Mouse (Mus musculus) monocyte, adult 5-6 weeks (primary cell): ENCODE results near the gene Limd1. TPM values are rescaled to one million over a fixed set of nuclear protein-coding genes. Genes with fewer than 3 reads are reported as not detected.

Experiments used
- ATAC-seq: fragments of 153-309, 156-312 bp; replicated peaks from 2 replicates; pipeline ENCODE4 v1.8.0; 2017; ENCODE audit warnings: mild to moderate bottlenecking; ENCODE audit not compliant: low TSS enrichment, insufficient number of reproducible peaks, severe bottlenecking, poor library complexity, low FRiP score
- total RNA-seq: library from RNA; stranded (forward); fragments of 200-1000, 200-491, 200-594 nt; gene quantifications from 3 replicates; pipeline ENCODE4 v1.2.3, GENCODE M21; 2017

Limd1 gene
- total RNA-seq, 1 experiment from 2014 or later, result 54.7 TPM

- ATAC-seq, result 0 out of 2 replicates have a peak, but pooled peaks have one; percentile 7
Observed at GRCm38 (mm10) chr9:123479876-123480252, 1.4 kb downstream of the Limd1 start.

GRCm38 (mm10) chr9:123480253-123480921 lies 1.9 kb downstream of the Limd1 start:
- peak; percentile 79 for ATAC-seq

GRCm38 (mm10) chr9:123481136-123481535 lies 2.6 kb downstream of the Limd1 start:
- no peak for ATAC-seq

GRCm38 (mm10) chr9:123483598-123483997 lies 5.1 kb downstream of the Limd1 start:
- ATAC-seq, result no peak

GRCm38 (mm10) chr9:123484830-123485229 lies 6.3 kb downstream of the Limd1 start:
- ATAC-seq, result no peak

GRCm38 (mm10) chr9:123485561-123485960 lies 7.1 kb downstream of the Limd1 start:
- no peak for ATAC-seq

GRCm38 (mm10) chr9:123486635-123487034 lies 8.1 kb downstream of the Limd1 start:
- ATAC-seq, result no peak

- ATAC-seq, result no peak
Observed at GRCm38 (mm10) chr9:123489073-123489472, 10.6 kb downstream of the Limd1 start.

- no peak; the same call in 1 of the 2 replicates for ATAC-seq
Observed at GRCm38 (mm10) chr9:123489727-123490343, 11.3 kb downstream of the Limd1 start.

- ATAC-seq, result no peak
Observed at GRCm38 (mm10) chr9:123490930-123491329, 12.4 kb downstream of the Limd1 start.

- ATAC-seq, result no peak
Observed at GRCm38 (mm10) chr9:123491917-123492585, 13.5 kb downstream of the Limd1 start.

- no peak for ATAC-seq
Observed at GRCm38 (mm10) chr9:123496665-123497064, 18.2 kb downstream of the Limd1 start.

- peak; percentile 83 for ATAC-seq
Observed at GRCm38 (mm10) chr9:123497906-123498305, 19.4 kb downstream of the Limd1 start.

- ATAC-seq, result no peak
Observed at GRCm38 (mm10) chr9:123500480-123500879, 22.0 kb downstream of the Limd1 start.

GRCm38 (mm10) chr9:123503171-123503834 lies 24.8 kb downstream of the Limd1 start:
- ATAC-seq, result no peak

- peak; percentile 83 for ATAC-seq
Observed at GRCm38 (mm10) chr9:123504325-123504724, 25.8 kb downstream of the Limd1 start.

GRCm38 (mm10) chr9:123505598-123505997 lies 27.1 kb downstream of the Limd1 start:
- no peak for ATAC-seq

- ATAC-seq, result no peak
Observed at GRCm38 (mm10) chr9:123506270-123507146, 28.0 kb downstream of the Limd1 start.
